Mouse (Mus musculus) C2C12 (cell line): ENCODE measurements around the gene Pik3r5.

Experiments
- CEBPB ChIP-seq: IDR thresholded peaks from one replicate; pipeline ENCODE4 v1.6.1; 2011; ENCODE audit warnings: low read depth, mild to moderate bottlenecking, control low read depth, moderate library complexity
- CTCF ChIP-seq: IDR thresholded peaks from one replicate; pipeline ENCODE4 v1.5.1; 2011; ENCODE audit not compliant: control insufficient read depth, insufficient read depth, insufficient read length
- MAX ChIP-seq: IDR thresholded peaks from one replicate; pipeline ENCODE4 v1.6.1; 2011; ENCODE audit warnings: mild to moderate bottlenecking, control low read depth

- TF ChIP-seq CTCF (no peak), CEBPB (no peak), MAX (no peak)
Measured at GRCm38 (mm10) chr11:68519362-68519761, 87.4 kb downstream of the Pik3r5 start.
